Mouse (Mus musculus): ENCODE measurements around the gene Acyp1. TPM values are rescaled to one million over a fixed set of nuclear protein-coding genes. Genes with fewer than 3 reads are reported as not detected.
A peak's percentile ranks its signal among the peaks of the same experiment; 100 is the strongest.

Gene Acyp1
- total and polyA plus RNA-seq, 3 experiments: 9.7 to 20.0 (median 19.3) TPM

- no peaks in the 10 kb centered on the region for H3K79me2 ChIP-seq (replicated peaks; ENCODE audit: control insufficient read depth, insufficient read depth, low read length)
- 82% methylated on average over 5 of the region's 5 CpGs for WGBS
- TF ChIP-seq POLR2A (IDR thresholded peaks at IDR 0.05; ENCODE audit: insufficient read depth, low read depth, low read length): no peak
- H3K4me1 ChIP-seq (ENCODE audit: control insufficient read depth, insufficient read depth, low read length): no peaks in the 10 kb centered on the region
- H3K9ac ChIP-seq (ENCODE audit: low read depth, low read length): no peak overlapping the region
- DNase-seq: no peak
- intact Hi-C loops (cut with DNase I): no loop called here
- no peak overlapping the region for H3K4me3 ChIP-seq
- no peaks in the 10 kb centered on the region for H3K27me3 ChIP-seq (ENCODE audit: control insufficient read depth, insufficient read depth, low read length)
- H3K27ac ChIP-seq: no peak overlapping the region
- no peaks in the 10 kb centered on the region for H3K36me3 ChIP-seq (ENCODE audit: control insufficient read depth, insufficient read depth, low read length)
Observed at GRCm38 (mm10) chr12:85263190-85263589, 25.0 kb downstream of the Acyp1 start.

- DNase-seq: no peak
- H3K4me3 ChIP-seq: no peak overlapping the region
- no peaks in the 10 kb centered on the region for H3K79me2 ChIP-seq (replicated peaks; ENCODE audit: control insufficient read depth, insufficient read depth, low read length)
- no peaks in the 10 kb centered on the region for H3K27me3 ChIP-seq (ENCODE audit: control insufficient read depth, insufficient read depth, low read length)
- H3K9ac ChIP-seq (ENCODE audit: low read depth, low read length): no peak overlapping the region
- TF ChIP-seq POLR2A (IDR thresholded peaks at IDR 0.05; ENCODE audit: insufficient read depth, low read depth, low read length) (no peak), CTCF (IDR thresholded peaks at IDR 0.05) (no peak), EP300 (IDR thresholded peaks at IDR 0.05; ENCODE audit: insufficient read depth, low read depth, low read length) (no peak)
- WGBS: 63% methylated on average over 10 of the region's 10 CpGs
- intact Hi-C loops (cut with DNase I): no loop called here
- H3K4me1 ChIP-seq (ENCODE audit: control insufficient read depth, insufficient read depth, low read length): no peaks in the 10 kb centered on the region
- H3K36me3 ChIP-seq (ENCODE audit: control insufficient read depth, insufficient read depth, low read length): peaks cover 2% of the 10 kb centered on the region
- H3K27ac ChIP-seq: no peak overlapping the region
Observed at GRCm38 (mm10) chr12:85262489-85262888, 25.7 kb downstream of the Acyp1 start.

- Histone ChIP-seq H3K36me3 (ENCODE audit: control insufficient read depth, insufficient read depth, low read length) (peaks cover 6% of the 10 kb centered on the region), H3K79me2 (replicated peaks; ENCODE audit: control insufficient read depth, insufficient read depth, low read length) (no peaks in the 10 kb centered on the region), H3K4me1 (ENCODE audit: control insufficient read depth, insufficient read depth, low read length) (peaks cover 6% of the 10 kb centered on the region), H3K4me3 (no peak overlapping the region), H3K9ac (ENCODE audit: low read depth, low read length) (peak overlapping the region; percentile 31; the same call in 1 of the 2 replicates), H3K27ac (peak overlapping the region; percentile 55), H3K27me3 (ENCODE audit: control insufficient read depth, insufficient read depth, low read length) (no peaks in the 10 kb centered on the region)
- TF ChIP-seq EP300 (IDR thresholded peaks at IDR 0.05; ENCODE audit: insufficient read depth, low read depth, low read length) (no peak), CTCF (IDR thresholded peaks at IDR 0.05) (no peak), POLR2A (IDR thresholded peaks at IDR 0.05; ENCODE audit: insufficient read depth, low read depth, low read length) (peak; percentile 41; the same call in 1 of the 2 replicates)
- intact Hi-C loops (cut with DNase I): no loop called here
- 33% methylated on average over 7 of the region's 7 CpGs for WGBS
- no peak for DNase-seq
Observed at GRCm38 (mm10) chr12:85257008-85257639, 31.1 kb downstream of the Acyp1 start.

- H3K4me3 ChIP-seq: no peak overlapping the region
- TF ChIP-seq EP300 (IDR thresholded peaks at IDR 0.05; ENCODE audit: insufficient read depth, low read depth, low read length) (no peak), CTCF (IDR thresholded peaks at IDR 0.05) (no peak), POLR2A (IDR thresholded peaks at IDR 0.05; ENCODE audit: insufficient read depth, low read depth, low read length) (no peak)
- peaks cover 6% of the 10 kb centered on the region for H3K36me3 ChIP-seq (ENCODE audit: control insufficient read depth, insufficient read depth, low read length)
- H3K79me2 ChIP-seq (replicated peaks; ENCODE audit: control insufficient read depth, insufficient read depth, low read length): no peaks in the 10 kb centered on the region
- peak overlapping the region; percentile 55 for H3K27ac ChIP-seq
- WGBS: 46% methylated on average over 7 of the region's 7 CpGs
- no peaks in the 10 kb centered on the region for H3K27me3 ChIP-seq (ENCODE audit: control insufficient read depth, insufficient read depth, low read length)
- peaks cover 6% of the 10 kb centered on the region for H3K4me1 ChIP-seq (ENCODE audit: control insufficient read depth, insufficient read depth, low read length)
- intact Hi-C loops (cut with DNase I): no loop called here
- H3K9ac ChIP-seq (ENCODE audit: low read depth, low read length): no peak overlapping the region
- no peak for DNase-seq
Observed at GRCm38 (mm10) chr12:85256074-85256751, 32.0 kb downstream of the Acyp1 start.

GRCm38 (mm10) chr12:85252083-85252482, 36.2 kb downstream of the Acyp1 start:
- intact Hi-C loops (cut with DNase I): no loop called here
- no peak for TF ChIP-seq POLR2A (IDR thresholded peaks at IDR 0.05; ENCODE audit: insufficient read depth, low read depth, low read length)
- TF ChIP-seq EP300 (IDR thresholded peaks at IDR 0.05; ENCODE audit: insufficient read depth, low read depth, low read length): no peak
- TF ChIP-seq CTCF (IDR thresholded peaks at IDR 0.05): no peak
- DNase-seq: no peak
- peaks cover 6% of the 10 kb centered on the region for H3K4me1 ChIP-seq (ENCODE audit: control insufficient read depth, insufficient read depth, low read length)
- no peak overlapping the region for H3K9ac ChIP-seq (ENCODE audit: low read depth, low read length)
- no peak overlapping the region for H3K27ac ChIP-seq
- H3K79me2 ChIP-seq (replicated peaks; ENCODE audit: control insufficient read depth, insufficient read depth, low read length): no peaks in the 10 kb centered on the region
- H3K36me3 ChIP-seq (ENCODE audit: control insufficient read depth, insufficient read depth, low read length): peaks cover 4% of the 10 kb centered on the region; the same call in 1 of the 2 replicates
- H3K27me3 ChIP-seq (ENCODE audit: control insufficient read depth, insufficient read depth, low read length): no peaks in the 10 kb centered on the region
- H3K4me3 ChIP-seq: no peak overlapping the region
- WGBS: 81% methylated on average over 3 of the region's 3 CpGs

- no peak for DNase-seq
- H3K9ac ChIP-seq (ENCODE audit: low read depth, low read length): no peak overlapping the region
- no peak overlapping the region for H3K4me3 ChIP-seq
- H3K27me3 ChIP-seq (ENCODE audit: control insufficient read depth, insufficient read depth, low read length): no peaks in the 10 kb centered on the region
- no peaks in the 10 kb centered on the region for H3K79me2 ChIP-seq (replicated peaks; ENCODE audit: control insufficient read depth, insufficient read depth, low read length)
- no peak for TF ChIP-seq EP300 (IDR thresholded peaks at IDR 0.05; ENCODE audit: insufficient read depth, low read depth, low read length)
- no peak for TF ChIP-seq POLR2A (IDR thresholded peaks at IDR 0.05; ENCODE audit: insufficient read depth, low read depth, low read length)
- no peak for TF ChIP-seq CTCF (IDR thresholded peaks at IDR 0.05)
- H3K4me1 ChIP-seq (ENCODE audit: control insufficient read depth, insufficient read depth, low read length): no peaks in the 10 kb centered on the region
- no peaks in the 10 kb centered on the region for H3K36me3 ChIP-seq (ENCODE audit: control insufficient read depth, insufficient read depth, low read length)
- WGBS: 98% methylated on average over 5 of the region's 5 CpGs
- intact Hi-C loops (cut with DNase I): no loop called here
- H3K27ac ChIP-seq: no peak overlapping the region
Observed at GRCm38 (mm10) chr12:85237553-85237952, 50.7 kb downstream of the Acyp1 start.
